Mouse (Mus musculus) embryonic facial prominence, embryonic 12.5 days (tissue): Measurements from ENCODE around the gene Csde1. TPM values are rescaled to one million over a fixed set of nuclear protein-coding genes. Genes with fewer than 3 reads are reported as not detected.

ENCODE experiments used
- ATAC-seq: fragments of 200-750 bp; cut with Nextera tagmentation; 2 replicates; pipeline ENCODE4 v1.8.0; 2017; ENCODE audit not compliant: insufficient number of reproducible peaks, insufficient read depth, low FRiP score, low TSS enrichment
- H3K27ac ChIP-seq: fragments of 300-500 bp; sonication (generic); 2 replicates; pipeline ENCODE4 v1.5.1; 2016; ENCODE audit warnings: mild to moderate bottlenecking
- H3K27me3 ChIP-seq: fragments of 300-500 bp; sonication (generic); 2 replicates; pipeline ENCODE4 v1.6.1; 2016; ENCODE audit warnings: mild to moderate bottlenecking, moderate library complexity
- H3K36me3 ChIP-seq: fragments of 300-500 bp; sonication (generic); 2 replicates; pipeline ENCODE4 v1.6.1; 2016; ENCODE audit warnings: mild to moderate bottlenecking
- H3K4me1 ChIP-seq: fragments of 300-500 bp; sonication (generic); 2 replicates; pipeline ENCODE4 v1.6.1; 2016
- H3K4me2 ChIP-seq: fragments of 300-500 bp; sonication (generic); replicated peaks from 2 replicates; pipeline ENCODE4 v1.6.1; 2016; ENCODE audit warnings: mild to moderate bottlenecking, moderate library complexity
- H3K4me3 ChIP-seq: fragments of 300-500 bp; sonication (generic); 2 replicates; pipeline ENCODE4 v1.5.1; 2016; ENCODE audit warnings: mild to moderate bottlenecking
- H3K9ac ChIP-seq: fragments of 300-500 bp; sonication (generic); 2 replicates; pipeline ENCODE4 v1.6.1; 2016; ENCODE audit warnings: mild to moderate bottlenecking, moderate library complexity
- H3K9me3 ChIP-seq: fragments of 300-500 bp; sonication (generic); 2 replicates; pipeline ENCODE4 v1.6.1; 2016; ENCODE audit warnings: mild to moderate bottlenecking, moderate library complexity
- WGBS: fragments of 180-500 bp; shearing (Covaris S2); methylation state at CpG from one replicate; pipeline ENCODE4 v1.1.7; 2016; 5-methylcytosine and 5-hydroxymethylcytosine counted together
- polyA plus RNA-seq: library from polyadenylated mRNA; unstranded; fragments of >200 nt; fragmentation: Nextera tagmentation; extraction: Ambion mirVana; gene quantifications from 2 replicates; pipeline ENCODE4 v1.2.1, GENCODE M21; 2016

Gene Csde1
- polyA plus RNA-seq, 1 experiment from 2014 or later: 461 TPM

DNA sequence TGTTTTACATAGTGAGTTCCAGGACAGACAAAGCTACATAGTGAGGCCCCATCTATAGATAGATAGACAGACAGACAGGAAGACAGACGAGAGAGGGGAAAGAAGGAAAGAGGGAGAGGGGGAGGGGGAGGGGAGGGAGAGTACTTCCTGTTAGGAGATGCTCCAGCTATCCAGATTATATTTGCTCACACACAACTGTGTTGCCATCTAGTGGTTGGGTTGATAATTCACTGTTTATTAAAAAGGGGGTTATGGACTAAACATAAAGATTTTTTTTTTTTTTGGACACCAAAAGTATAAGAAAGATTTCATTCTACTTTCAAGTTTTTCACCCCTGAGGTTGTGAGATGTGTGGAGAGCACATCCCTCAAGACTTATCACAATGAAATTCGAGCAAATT, 80.5 kb downstream of the Csde1 start:
- Histone ChIP-seq H3K36me3 (no peaks in the 10 kb centered on the region), H3K4me3 (no peak overlapping the region), H3K4me2 (no peak overlapping the region), H3K9ac (no peak overlapping the region), H3K27me3 (no peaks in the 10 kb centered on the region), H3K27ac (no peak overlapping the region), H3K9me3 (no peaks in the 10 kb centered on the region), H3K4me1 (no peaks in the 10 kb centered on the region)
- WGBS: 57% methylated on average over 2 of the region's 2 CpGs
- ATAC-seq: no peak

DNA sequence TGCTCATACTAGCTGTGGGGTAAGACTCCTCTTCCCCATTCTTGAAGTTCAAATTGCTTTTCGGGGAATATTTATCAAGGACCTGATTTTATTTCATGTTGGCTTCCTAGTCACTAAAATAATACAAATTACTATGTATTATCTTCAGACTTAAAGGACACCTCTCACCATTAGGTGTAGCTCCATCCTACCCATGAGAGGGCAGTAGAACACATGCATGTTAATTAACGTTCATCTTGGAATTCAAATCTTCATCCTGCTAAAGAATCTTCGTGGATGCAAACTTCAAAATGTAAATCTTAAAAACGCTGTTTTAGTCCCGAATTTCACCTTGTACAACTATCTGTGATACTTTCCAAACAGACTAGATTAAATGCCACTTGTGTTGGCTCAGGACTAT, 81.0 kb downstream of the Csde1 start:
- Histone ChIP-seq H3K4me3 (no peak overlapping the region), H3K4me1 (no peaks in the 10 kb centered on the region), H3K27ac (no peak overlapping the region), H3K36me3 (no peaks in the 10 kb centered on the region), H3K27me3 (no peaks in the 10 kb centered on the region), H3K4me2 (no peak overlapping the region), H3K9me3 (no peaks in the 10 kb centered on the region), H3K9ac (no peak overlapping the region)
- 67% methylated on average over 5 of the region's 5 CpGs for WGBS
- no peak for ATAC-seq

DNA sequence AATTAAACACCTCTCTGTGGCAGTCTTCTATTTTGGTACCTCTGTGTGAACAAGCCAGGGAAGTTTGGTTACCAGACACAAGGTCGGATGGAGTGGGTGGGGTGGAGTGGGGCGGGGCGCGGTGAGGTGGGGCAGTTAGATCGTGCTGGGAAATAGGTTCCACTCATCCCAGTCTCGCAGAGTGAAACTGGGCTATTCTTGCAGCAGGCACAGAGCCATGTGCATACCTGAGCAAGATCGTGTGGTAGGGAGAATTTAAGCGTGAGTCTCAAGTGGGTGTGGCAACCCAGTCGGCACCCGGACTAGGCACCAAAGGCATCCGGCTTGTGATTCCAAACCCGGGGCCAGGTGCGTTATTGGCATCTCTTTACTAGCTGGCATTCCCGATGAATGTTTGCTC, 81.7 kb downstream of the Csde1 start:
- peak; percentile 42; the same call in 1 of the 2 replicates for ATAC-seq
- H3K9ac ChIP-seq: peak overlapping the region; percentile 67; the same call in 1 of the 2 replicates
- H3K27ac ChIP-seq: 0 out of 2 replicates have a peak overlapping the region, but pooled peaks have one; percentile 65
- no peaks in the 10 kb centered on the region for H3K4me1 ChIP-seq
- peak overlapping the region; percentile 71 for H3K4me3 ChIP-seq
- H3K36me3 ChIP-seq: no peaks in the 10 kb centered on the region
- no peaks in the 10 kb centered on the region for H3K9me3 ChIP-seq
- no peaks in the 10 kb centered on the region for H3K27me3 ChIP-seq
- 3% methylated on average over 14 of the region's 14 CpGs for WGBS
- H3K4me2 ChIP-seq: peak overlapping the region; percentile 85

DNA sequence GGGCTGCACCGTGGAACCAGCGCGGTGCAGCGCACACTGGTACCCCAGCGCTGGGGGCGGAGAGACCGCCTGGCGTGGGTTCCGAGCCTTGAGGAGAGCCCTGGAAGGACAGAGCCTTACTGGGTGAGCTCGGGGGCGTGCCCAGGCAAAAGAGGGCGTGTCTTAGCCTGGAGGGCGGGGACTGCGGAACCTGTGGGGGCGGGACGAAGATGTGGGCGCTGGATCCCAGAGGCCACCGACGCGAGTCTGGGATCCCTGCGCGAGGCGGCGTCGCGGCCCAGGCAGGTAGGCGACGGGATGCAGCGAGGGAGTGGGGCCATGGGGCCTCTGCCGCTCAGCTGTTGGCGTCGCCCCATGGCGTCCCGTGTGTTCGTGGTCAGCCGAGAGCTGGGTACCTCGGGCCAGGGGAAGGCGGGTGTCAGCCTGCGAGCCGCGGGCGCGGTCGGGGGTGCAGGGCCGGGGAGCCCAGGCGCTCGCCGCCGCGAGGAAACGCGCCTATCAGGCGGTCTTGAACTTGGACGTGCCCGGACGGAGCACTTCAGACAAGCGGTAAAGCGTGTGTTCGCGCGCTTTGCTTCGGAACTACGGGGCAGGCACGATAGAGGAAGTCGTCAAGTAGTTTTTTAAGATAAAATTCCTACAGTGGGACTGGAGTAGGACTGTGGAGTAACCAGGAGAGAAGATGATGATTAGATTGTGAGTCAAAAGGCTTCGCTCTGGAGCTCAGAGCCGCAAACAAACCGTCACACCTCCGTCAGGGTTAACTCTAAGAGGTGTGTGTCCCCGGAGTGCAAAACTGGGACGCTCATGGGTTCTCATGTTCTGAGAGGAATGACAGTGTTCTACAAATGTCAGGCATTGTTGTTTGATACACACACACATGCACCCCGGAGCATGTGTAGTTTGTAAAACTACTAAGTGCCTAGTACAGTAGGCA, 82.5 kb downstream of the Csde1 start, which contains the start of gene Dennd2c:
TSS of gene Dennd2c (plus strand) at position 151 of the 937 bp plus-strand sequence.
- no peaks in the 10 kb centered on the region for H3K36me3 ChIP-seq
- H3K4me2 ChIP-seq: peak within 1 kb of the TSS; percentile 85
- peak within 1 kb of the TSS; percentile 67 for H3K9ac ChIP-seq
- peak within 1 kb of the TSS; percentile 71 for H3K4me3 ChIP-seq
- WGBS: under 1% methylated on average over 71 of the region's 72 CpGs
- no peaks in the 10 kb centered on the region for H3K27me3 ChIP-seq
- H3K27ac ChIP-seq: peak within 1 kb of the TSS; percentile 65; the same call in 1 of the 2 replicates
- peak; percentile 96 for ATAC-seq
- H3K4me1 ChIP-seq: no peaks in the 10 kb centered on the region
- no peaks in the 10 kb centered on the region for H3K9me3 ChIP-seq

Other genes starting within 250 kb of the Csde1 start
- gene Tshb, start 237.7 kb upstream of the Csde1 start, polyA plus RNA-seq: 0.05 and 0.08 TPM in 2 replicates
- not detected in 2 replicates for gene Sycp1, start 84.3 kb upstream of the Csde1 start, polyA plus RNA-seq
- gene Nr1h5, start 56.3 kb upstream of the Csde1 start, polyA plus RNA-seq: 0.14 TPM in 1 of 2 replicates, not detected in the other
- gene Sike1, start 24.7 kb upstream of the Csde1 start, polyA plus RNA-seq: 53.3 and 58.7 TPM in 2 replicates
- gene Nras, start 37.9 kb downstream of the Csde1 start, polyA plus RNA-seq: 105 and 107 TPM in 2 replicates
- gene Ampd1, start 53.6 kb downstream of the Csde1 start, polyA plus RNA-seq: 0.36 and 0.65 TPM in 2 replicates
- 7.4 and 8.4 TPM in 2 replicates for gene Dennd2c, start 82.2 kb downstream of the Csde1 start, polyA plus RNA-seq
- 247 TPM in 2 replicates for gene Bcas2, start 151.2 kb downstream of the Csde1 start, polyA plus RNA-seq